ENCODE assay signal across 1 mouse cellular context in genomic region chr17:24507129-24507664, GRCm38 (mm10).
TF ChIP-seq lines count a peak whose summit lies in the region.

No protein-coding gene starts in this region.

TF ChIP-seq in CH12.LX, 34 proteins besides CTCF, POLR2A, EP300 and RAD21 (continued from another document):
- no peak for TF ChIP-seq ZNF384 (IDR thresholded peaks at IDR 0.05; ENCODE audit: low read depth, low read length)
